Mouse (Mus musculus) limb, embryonic 11.5 days (tissue): Measurements from ENCODE around the gene Abcc10. TPM values are rescaled to one million over a fixed set of nuclear protein-coding genes. Genes with fewer than 3 reads are reported as not detected.

Source experiments
- ATAC-seq: fragments of 200-750 bp; cut with Nextera tagmentation; 2 replicates; pipeline ENCODE4 v1.8.0; 2017; ENCODE audit warnings: low read depth; ENCODE audit not compliant: insufficient number of reproducible peaks, low FRiP score, low TSS enrichment
- DNase-seq: peaks from one replicate; pipeline ENCODE4 v3.0.0-alpha.2; 2015; ENCODE audit warnings: low spot score
- H3K27ac ChIP-seq: fragments of 300-500 bp; sonication (generic); replicated peaks from 2 replicates; pipeline ENCODE4 v1.5.1; 2014; ENCODE audit warnings: low read depth, mild to moderate bottlenecking, low read length
- H3K27me3 ChIP-seq: fragments of 300-500 bp; sonication (generic); 2 replicates; pipeline ENCODE4 v1.6.1; 2014; ENCODE audit warnings: mild to moderate bottlenecking, low read length, mixed read lengths; ENCODE audit not compliant: control insufficient read depth, insufficient read depth
- H3K36me3 ChIP-seq: fragments of 300-500 bp; sonication (generic); 2 replicates; pipeline ENCODE4 v1.6.1; 2014; ENCODE audit warnings: mild to moderate bottlenecking, low read length, moderate library complexity, mixed read lengths; ENCODE audit not compliant: control insufficient read depth, insufficient read depth
- H3K4me1 ChIP-seq: fragments of 300-500 bp; sonication (generic); 2 replicates; pipeline ENCODE4 v1.6.1; 2014; ENCODE audit warnings: low read length, mixed read lengths; ENCODE audit not compliant: control insufficient read depth, insufficient read depth
- H3K4me2 ChIP-seq: fragments of 300-500 bp; sonication (generic); 2 replicates; pipeline ENCODE4 v1.6.1; 2014; ENCODE audit warnings: low read depth, mild to moderate bottlenecking, moderate library complexity; ENCODE audit not compliant: severe bottlenecking
- H3K4me3 ChIP-seq: fragments of 300-500 bp; sonication (generic); 2 replicates; pipeline ENCODE4 v1.5.1; 2014; ENCODE audit warnings: low read depth, low read length
- H3K9ac ChIP-seq: fragments of 300-500 bp; sonication (generic); 2 replicates; pipeline ENCODE4 v1.6.1; 2014; ENCODE audit warnings: mild to moderate bottlenecking, low read length
- H3K9me3 ChIP-seq: fragments of 300-500 bp; sonication (generic); 2 replicates; pipeline ENCODE4 v1.6.1; 2016; ENCODE audit warnings: low read length; ENCODE audit not compliant: control insufficient read depth
- WGBS: fragments of 180-500 bp; shearing (Covaris S2); extraction: QIAGEN DNeasy Blood & Tissue Kit; methylation state at CpG from one replicate; pipeline ENCODE4 v1.1.7; 2014; 5-methylcytosine and 5-hydroxymethylcytosine counted together
- polyA plus RNA-seq: library from polyadenylated mRNA; unstranded; fragments of >200 nt; fragmentation: Nextera tagmentation; extraction: Ambion mirVana; gene quantifications from 2 replicates; pipeline ENCODE4 v1.2.1, GENCODE M21; 2014

The Abcc10 gene
- polyA plus RNA-seq, 1 experiment from 2014 or later: 5.0 TPM

- 72% methylated on average over 6 of the region's 6 CpGs for WGBS
- peaks cover 3% of the 10 kb centered on the region; the same call in 1 of the 2 replicates for H3K36me3 ChIP-seq
- no peaks in the 10 kb centered on the region for H3K9me3 ChIP-seq
- H3K27me3 ChIP-seq: no peaks in the 10 kb centered on the region
- H3K4me1 ChIP-seq: no peaks in the 10 kb centered on the region
- H3K9ac ChIP-seq: no peak overlapping the region
- H3K27ac ChIP-seq: no peak overlapping the region
- no peak for ATAC-seq
- no peak overlapping the region for H3K4me2 ChIP-seq
- no peak overlapping the region for H3K4me3 ChIP-seq
- no peak for DNase-seq
These were observed 7.7 kb downstream of the Abcc10 start for GRCm38 (mm10) chr17:46320492-46320891.

DNA sequence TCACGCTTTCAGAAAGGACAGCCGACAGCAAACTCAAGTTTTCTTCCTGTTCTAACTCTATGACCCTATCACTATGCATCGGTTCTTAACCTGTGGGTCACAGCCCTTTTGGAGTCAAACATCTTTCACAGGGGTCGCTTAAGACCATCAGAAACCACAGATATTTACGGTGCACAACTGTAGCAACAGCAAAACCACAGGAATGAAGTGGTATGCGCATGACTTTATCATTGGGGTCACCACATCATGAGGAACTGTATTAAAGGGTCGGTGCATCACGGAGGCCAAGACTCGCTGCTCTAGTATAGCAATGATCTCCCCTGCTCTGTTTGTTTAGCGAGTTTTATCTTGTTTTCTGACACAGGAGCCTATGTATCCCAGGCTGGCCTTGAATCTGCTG lies 12.3 kb downstream of the Abcc10 start:
- H3K36me3 ChIP-seq: no peaks in the 10 kb centered on the region
- ATAC-seq (no peak), DNase-seq (no peak)
- H3K27ac ChIP-seq: no peak overlapping the region
- no peaks in the 10 kb centered on the region for H3K4me1 ChIP-seq
- no peak overlapping the region for H3K9ac ChIP-seq
- no peak overlapping the region for H3K4me3 ChIP-seq
- WGBS: 90% methylated on average over 10 of the region's 10 CpGs
- no peaks in the 10 kb centered on the region for H3K9me3 ChIP-seq
- no peaks in the 10 kb centered on the region for H3K27me3 ChIP-seq
- H3K4me2 ChIP-seq: no peak overlapping the region

DNA sequence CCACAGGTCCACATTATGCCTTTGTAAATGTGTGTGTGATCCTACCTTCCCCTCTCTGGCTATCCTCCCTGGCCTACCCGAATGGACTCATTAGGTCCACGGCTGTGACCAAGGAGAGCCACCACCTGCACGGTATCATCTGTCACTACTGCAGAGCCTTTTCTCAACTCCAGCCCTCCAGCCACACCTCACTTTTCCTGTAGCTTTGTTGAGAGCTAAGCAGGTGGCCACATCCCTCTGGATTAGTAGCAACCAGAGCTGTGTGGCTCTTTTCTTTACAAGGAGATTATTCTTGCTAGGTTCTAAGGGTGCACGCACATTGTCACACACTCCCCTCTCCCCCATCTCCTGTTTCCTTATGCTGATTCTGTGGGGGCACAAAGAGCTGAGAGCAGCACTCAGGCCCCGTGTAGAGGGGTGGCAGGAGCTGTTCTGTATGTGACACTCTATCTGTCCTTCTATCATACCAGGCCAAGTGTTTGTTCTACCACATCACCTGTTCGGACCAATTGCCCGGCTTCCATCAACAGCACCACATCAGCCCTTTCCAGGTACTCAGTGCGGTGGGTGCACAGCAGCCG lies 14.9 kb downstream of the Abcc10 start:
- 83% methylated on average over 9 of the region's 9 CpGs for WGBS
- Histone ChIP-seq H3K27me3 (no peaks in the 10 kb centered on the region), H3K4me1 (no peaks in the 10 kb centered on the region), H3K9ac (no peak overlapping the region), H3K9me3 (no peaks in the 10 kb centered on the region), H3K4me3 (no peak overlapping the region), H3K4me2 (no peak overlapping the region), H3K27ac (no peak overlapping the region), H3K36me3 (no peaks in the 10 kb centered on the region)
- ATAC-seq: no peak
- no peak for DNase-seq

GRCm38 (mm10) chr17:46310515-46310914 lies 17.6 kb downstream of the Abcc10 start:
- DNase-seq (no peak), ATAC-seq (no peak)
- no peak overlapping the region for H3K4me2 ChIP-seq
- H3K9me3 ChIP-seq: no peaks in the 10 kb centered on the region
- H3K4me3 ChIP-seq: no peak overlapping the region
- WGBS: 84% methylated on average over 10 of the region's 10 CpGs
- H3K27me3 ChIP-seq: no peaks in the 10 kb centered on the region
- no peaks in the 10 kb centered on the region for H3K36me3 ChIP-seq
- no peak overlapping the region for H3K27ac ChIP-seq
- H3K9ac ChIP-seq: no peak overlapping the region
- no peaks in the 10 kb centered on the region for H3K4me1 ChIP-seq

DNA sequence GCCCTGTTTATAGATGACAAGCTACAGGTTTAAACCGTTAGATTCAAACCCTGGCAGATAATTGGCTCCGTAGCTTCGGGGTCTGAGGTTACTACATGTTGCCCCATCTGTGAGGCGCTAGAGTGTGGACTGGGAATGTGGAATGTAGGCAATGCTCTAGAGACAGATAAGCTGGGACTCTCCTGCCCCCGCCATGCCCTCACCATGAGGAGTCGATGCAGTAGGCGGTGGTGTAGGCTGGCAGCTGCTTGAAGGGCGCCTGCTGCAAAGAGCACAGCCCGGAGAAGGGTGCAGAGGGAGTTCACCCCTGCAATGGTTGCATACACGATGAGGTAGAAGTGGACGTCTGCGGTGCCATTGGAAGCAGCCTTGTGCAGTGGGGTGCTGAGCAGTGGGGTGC lies 18.3 kb downstream of the Abcc10 start:
- WGBS: 81% methylated on average over 12 of the region's 12 CpGs
- Histone ChIP-seq H3K27me3 (no peaks in the 10 kb centered on the region), H3K27ac (no peak overlapping the region), H3K9me3 (no peaks in the 10 kb centered on the region), H3K4me3 (no peak overlapping the region), H3K4me1 (no peaks in the 10 kb centered on the region), H3K4me2 (no peak overlapping the region), H3K36me3 (no peaks in the 10 kb centered on the region), H3K9ac (no peak overlapping the region)
- ATAC-seq (no peak), DNase-seq (no peak)

GRCm38 (mm10) chr17:46306956-46307355 lies 21.2 kb downstream of the Abcc10 start:
- Histone ChIP-seq H3K9ac (no peak overlapping the region), H3K4me3 (no peak overlapping the region), H3K27ac (no peak overlapping the region), H3K4me2 (no peak overlapping the region), H3K4me1 (no peaks in the 10 kb centered on the region), H3K27me3 (no peaks in the 10 kb centered on the region), H3K9me3 (no peaks in the 10 kb centered on the region), H3K36me3 (no peaks in the 10 kb centered on the region)
- 93% methylated on average over 15 of the region's 15 CpGs for WGBS
- no peak for ATAC-seq
- DNase-seq: no peak

GRCm38 (mm10) chr17:46304184-46304583 lies 24.0 kb downstream of the Abcc10 start:
- DNase-seq (no peak), ATAC-seq (no peak)
- Histone ChIP-seq H3K9ac (no peak overlapping the region), H3K36me3 (no peaks in the 10 kb centered on the region), H3K27ac (no peak overlapping the region), H3K27me3 (no peaks in the 10 kb centered on the region), H3K4me3 (no peak overlapping the region), H3K4me2 (no peak overlapping the region), H3K4me1 (no peaks in the 10 kb centered on the region), H3K9me3 (no peaks in the 10 kb centered on the region)
- 88% methylated on average over 9 of the region's 9 CpGs for WGBS

GRCm38 (mm10) chr17:46301892-46302291 lies 26.3 kb downstream of the Abcc10 start:
- Histone ChIP-seq H3K27me3 (peaks cover 19% of the 10 kb centered on the region), H3K4me1 (peaks cover 9% of the 10 kb centered on the region; the same call in 1 of the 2 replicates), H3K27ac (no peak overlapping the region), H3K9me3 (no peaks in the 10 kb centered on the region), H3K4me3 (no peak overlapping the region), H3K9ac (no peak overlapping the region), H3K36me3 (no peaks in the 10 kb centered on the region), H3K4me2 (no peak overlapping the region)
- no peak for DNase-seq
- WGBS: 81% methylated on average over 12 of the region's 12 CpGs
- no peak for ATAC-seq
